Mouse (Mus musculus) bone marrow macrophage, adult 2 months (primary cell): ENCODE data around the gene Ints13. TPM values are rescaled to one million over a fixed set of nuclear protein-coding genes. Genes with fewer than 3 reads are reported as not detected.
A peak's percentile ranks its signal among the peaks of the same experiment; 100 is the strongest.

Experiments used
- H3K27ac ChIP-seq: 2 replicates; pipeline ENCODE4 v1.5.1; 2012; ENCODE audit warnings: low read depth, low read length; ENCODE audit not compliant: insufficient read depth
- H3K4me1 ChIP-seq: 2 replicates; pipeline ENCODE4 v1.6.1; 2012; ENCODE audit warnings: low read length; ENCODE audit not compliant: control insufficient read depth, insufficient read depth
- H3K4me3 ChIP-seq: 2 replicates; pipeline ENCODE4 v1.5.1; 2012; ENCODE audit warnings: mild to moderate bottlenecking, low read length, moderate library complexity; ENCODE audit not compliant: insufficient read depth
- CTCF ChIP-seq: IDR thresholded peaks from 2 replicates; pipeline ENCODE4 v1.5.1; 2012; ENCODE audit warnings: low read depth, mild to moderate bottlenecking, low read length, moderate library complexity
- POLR2A ChIP-seq: IDR thresholded peaks from 2 replicates; pipeline ENCODE4 v1.6.1; 2012; ENCODE audit warnings: mild to moderate bottlenecking, low read depth, low read length, borderline replicate concordance
- polyA plus RNA-seq: library from polyadenylated mRNA; stranded (reverse); fragments of >200 nt; gene quantifications from 2 replicates; pipeline ENCODE4 v1.2.4, GENCODE M21; 2012; ENCODE audit not compliant: missing spikeins, insufficient read depth, insufficient read length

Gene Ints13
- polyA plus RNA-seq, 1 experiment, result 35.1 TPM

- Histone ChIP-seq H3K27ac (peak within 1 kb of the TSS; percentile 52), H3K4me1 (peaks cover 10% of the 10 kb centered on the region), H3K4me3 (peak within 1 kb of the TSS; percentile 78)
- TF ChIP-seq POLR2A, result no peak
- TF ChIP-seq CTCF, result no peak
Measured at GRCm38 (mm10) chr6:146501866-146502804, 75.5 kb downstream of the Ints13 start, which contains the start of gene Itpr2. Gene Itpr2, minus strand, starts transcription at chr6:146502223.

GRCm38 (mm10) chr6:146501316-146501865, 76.2 kb downstream of the Ints13 start:
- Histone ChIP-seq H3K4me3 (peak overlapping the region; percentile 78), H3K27ac (peak overlapping the region; percentile 52), H3K4me1 (peaks cover 10% of the 10 kb centered on the region)
- TF ChIP-seq POLR2A, result no peak
- TF ChIP-seq CTCF, result no peak

GRCm38 (mm10) chr6:146500771-146501170, 76.9 kb downstream of the Ints13 start:
- H3K4me3 ChIP-seq, result peak overlapping the region; percentile 78
- TF ChIP-seq POLR2A (no peak), CTCF (no peak)
- H3K4me1 ChIP-seq, result peaks cover 10% of the 10 kb centered on the region
- H3K27ac ChIP-seq, result peak overlapping the region; percentile 52

GRCm38 (mm10) chr6:146500206-146500605, 77.4 kb downstream of the Ints13 start:
- no peak overlapping the region for H3K27ac ChIP-seq
- no peak overlapping the region for H3K4me3 ChIP-seq
- TF ChIP-seq POLR2A (no peak), CTCF (no peak)
- H3K4me1 ChIP-seq, result peaks cover 10% of the 10 kb centered on the region

Other genes starting within 250 kb of the Ints13 start
- gene Itpr2, start 75.6 kb downstream of the Ints13 start, polyA plus RNA-seq, result 7.6 and 10.9 TPM in 2 replicates
- 135 and 136 TPM in 2 replicates for gene Fgfr1op2, start 632 bp downstream of the Ints13 start, polyA plus RNA-seq
- 39.7 and 54.2 TPM in 2 replicates for gene Med21, start 64.7 kb upstream of the Ints13 start, polyA plus RNA-seq
- gene Tm7sf3, start 65.0 kb upstream of the Ints13 start, polyA plus RNA-seq, result 16.3 and 17.0 TPM in 2 replicates
- gene Stk38l, start 147.2 kb upstream of the Ints13 start, polyA plus RNA-seq, result 7.4 and 8.2 TPM in 2 replicates
- 1.9 and 2.7 TPM in 2 replicates for gene Arntl2, start 218.2 kb upstream of the Ints13 start, polyA plus RNA-seq